14 mouse cellular contexts compared by ENCODE assay signal in the genomic region with DNA sequence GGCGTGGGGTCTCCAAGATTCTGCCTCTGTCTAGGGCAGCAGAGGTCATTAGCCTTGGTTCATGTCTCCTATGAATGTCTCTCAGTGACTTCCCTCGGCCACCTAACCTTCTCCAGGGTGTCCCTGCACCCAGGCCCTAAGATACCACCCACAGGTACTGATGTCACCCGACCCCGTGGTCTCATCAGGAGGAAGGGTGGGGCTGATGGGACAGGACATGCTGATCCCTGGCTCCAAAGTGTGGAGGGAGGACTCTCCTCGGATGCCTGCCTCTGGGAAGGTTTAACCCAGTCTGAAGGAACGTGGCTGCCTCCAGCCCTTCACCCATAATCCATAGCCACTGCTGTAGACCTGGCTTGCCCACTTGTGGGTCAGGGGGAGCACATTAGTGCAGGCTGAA. TPM values are rescaled to one million over a fixed set of nuclear protein-coding genes. Genes with fewer than 3 reads are reported as not detected.
"Had no signal": no experiment of that assay in that cellular context is flagged by ENCODE, and none has a peak within 500 bp of the region (broad histone marks: within the 10 kb centered on the region; RNA-seq: fewer than 3 reads in every experiment).

No protein-coding gene starts in this region.

- H3K4me1 ChIP-seq: lung, embryonic 15.5 days; midbrain, embryonic 12.5 days had no signal

- DNase-seq: kidney, adult 9 months; kidney, postnatal 14 days; right cerebral cortex, postnatal 14 days; thymus, postnatal 36 days had no signal

- ATAC-seq: intestine, postnatal 0 days; liver, embryonic 12.5 days had no signal

- H3K4me2 ChIP-seq: limb, embryonic 15.5 days; lung, embryonic 15.5 days; midbrain, embryonic 12.5 days; neural tube, embryonic 12.5 days had no signal

- H3K36me3 ChIP-seq: limb, embryonic 15.5 days; liver, embryonic 12.5 days; lung, embryonic 15.5 days; midbrain, embryonic 12.5 days; neural tube, embryonic 12.5 days had no signal

- H3K9ac ChIP-seq: limb, embryonic 15.5 days; liver, embryonic 12.5 days; lung, embryonic 15.5 days; midbrain, embryonic 12.5 days; neural tube, embryonic 12.5 days had no signal

- H3K27me3 ChIP-seq: limb, embryonic 15.5 days; lung, embryonic 15.5 days; midbrain, embryonic 12.5 days; neural tube, embryonic 12.5 days had no signal

- H3K4me3 ChIP-seq: limb, embryonic 15.5 days; liver, embryonic 12.5 days; lung, embryonic 15.5 days; megakaryocyte, embryonic 14.5 days; midbrain, embryonic 12.5 days; neural tube, embryonic 12.5 days had no signal

- H3K27ac ChIP-seq: limb, embryonic 15.5 days; lung, embryonic 15.5 days; midbrain, embryonic 12.5 days; neural tube, embryonic 12.5 days had no signal

- H3K9me3 ChIP-seq: limb, embryonic 15.5 days; liver, embryonic 12.5 days; lung, embryonic 15.5 days; megakaryocyte, embryonic 14.5 days; midbrain, embryonic 12.5 days; neural tube, embryonic 12.5 days had no signal

RNA-seq across cellular contexts. Expression of a gene that starts 0.7 kb away (rescaled TPM):
- total RNA-seq: midbrain, postnatal 0 days; neutrophil, adult 5-6 weeks had no signal
- polyA plus RNA-seq: intestine, postnatal 0 days; midbrain, postnatal 0 days; small intestine, adult 2 months had no signal
